Mouse (Mus musculus) right cerebral cortex, adult 2 months (tissue): ENCODE results near the gene Olfr651.
"Not testable (repeated sequence)": the region's sequence is repeated elsewhere in the genome, so short reads cannot be mapped to it uniquely, and the experiment has no call there.

Experiments
- DNase-seq, 2 experiments: peaks; one replicate each; pipeline ENCODE4 v3.0.0; 2021 to 2022; ENCODE audit warnings: low spot score in 2 of 2

Olfr651 gene

GRCm38 (mm10) chr7:104549833-104550232, at the start of gene Olfr651:
TSS of gene Olfr651 (plus strand) at chr7:104550133.
- no peak for DNase-seq

- not testable (repeated sequence) for DNase-seq
These were observed 48.7 kb upstream of the Olfr651 start for GRCm38 (mm10) chr7:104501186-104501585.

- no peak for DNase-seq
These were observed 48.2 kb upstream of the Olfr651 start for GRCm38 (mm10) chr7:104501589-104502371.

- not testable (repeated sequence) for DNase-seq
These were observed 42.4 kb upstream of the Olfr651 start, which contains the start of gene Trim30d for GRCm38 (mm10) chr7:104507421-104508065. TSS of gene Trim30d (minus strand) at chr7:104507849.

- no peak for DNase-seq
These were observed 2.8 kb downstream of the Olfr651 start for GRCm38 (mm10) chr7:104552700-104553099.

- DNase-seq, result no peak
These were observed 10.7 kb downstream of the Olfr651 start, which contains the start of gene Olfr652 for GRCm38 (mm10) chr7:104560601-104561000. TSS of gene Olfr652 (plus strand) at chr7:104560901.

- DNase-seq, result no peak
These were observed 27.1 kb downstream of the Olfr651 start, which contains the start of gene Olfr653 for GRCm38 (mm10) chr7:104577014-104577413. TSS of gene Olfr653 (plus strand) at chr7:104577314.

GRCm38 (mm10) chr7:104580846-104581245, 30.9 kb downstream of the Olfr651 start:
- DNase-seq, result no peak

- no peak for DNase-seq
These were observed 31.5 kb downstream of the Olfr651 start for GRCm38 (mm10) chr7:104581429-104581828.

- DNase-seq, result no peak
These were observed 36.8 kb downstream of the Olfr651 start, which contains the start of gene Olfr654 for GRCm38 (mm10) chr7:104586725-104587124. TSS of gene Olfr654 (plus strand) at chr7:104587025.

- DNase-seq, result no peak
These were observed 38.3 kb downstream of the Olfr651 start for GRCm38 (mm10) chr7:104588274-104588673.

- DNase-seq, result no peak
These were observed 51.7 kb downstream of the Olfr651 start, which contains the start of gene Olfr655 for GRCm38 (mm10) chr7:104601679-104602078. TSS of gene Olfr655 (minus strand) at chr7:104601779.

GRCm38 (mm10) chr7:104603173-104603572, 53.2 kb downstream of the Olfr651 start:
- no peak for DNase-seq
